Mouse (Mus musculus) Patski (cell line): ENCODE data around the gene Nsmce1. TPM values are rescaled to one million over a fixed set of nuclear protein-coding genes. Genes with fewer than 3 reads are reported as not detected.

Experiments
- ATAC-seq: fragments of 100-300 bp; one replicate; pipeline ENCODE4 v1.8.0; 2021
- CTCF ChIA-PET: fragments of 350-600 bp; sonication (Branson Sonifier 250); formaldehyde crosslinking; loops from one replicate; lab custom pipeline; 2022; ENCODE audit warnings: inconsistent platforms; lab: Charles Lee
- POLR2A ChIA-PET: fragments of 350-600 bp; sonication (Branson Sonifier 250); formaldehyde crosslinking; loops from one replicate; lab custom pipeline; 2022; ENCODE audit warnings: antibody characterized with exemption, inconsistent platforms; lab: Charles Lee
- DNase-seq: peaks from one replicate; pipeline ENCODE4 v3.0.0-alpha.2; 2011; ENCODE audit warnings: low read depth, low spot score
- H3K27me3 ChIP-seq: fragments of 371-371 bp; one replicate; pipeline ENCODE4 v1.5.1; 2021
- CTCF ChIP-seq: fragments of 100-300 bp; IDR thresholded peaks from one replicate; pipeline ENCODE4 v1.5.1; 2021
- in situ Hi-C: fragments of 300-500 bp; cut with MboI; formaldehyde crosslinking; loops from 3 replicates; pipeline ENCODE4 v1.11.1; 2018; ENCODE audit warnings: low pct_unique_long_range_greater_than_20kb, mixed read lengths
- polyA plus RNA-seq: library from polyadenylated mRNA; unstranded; gene quantifications from one replicate; pipeline ENCODE4 v1.2.3, GENCODE M21; 2021

Nsmce1 gene
- polyA plus RNA-seq, 1 experiment from 2014 or later: 74.0 TPM

- ChIA-PET POLR2A (interaction anchor here (1.6 kb wide), 1 partner anchor 59 kb away, joined by 3 read pairs; no protein-coding TSS in a partner anchor), CTCF (interaction anchor here (0.9 to 1.6 kb wide), 5 partner anchors 9 to 22 kb away, joined by 3 to 4 read pairs (median 3); no protein-coding TSS in a partner anchor)
- DNase-seq: no peak
- no peak for TF ChIP-seq CTCF
- in situ Hi-C loops: loop anchor here (5.0 kb wide), 1 partner anchor 76 kb away; no protein-coding TSS in a partner anchor
- H3K27me3 ChIP-seq: no peaks in the 10 kb centered on the region
- ATAC-seq: no peak
These were observed 364 bp upstream of the Nsmce1 start for GRCm38 (mm10) chr7:125491760-125492159.

GRCm38 (mm10) chr7:125489636-125490035 is 1.8 kb downstream of the Nsmce1 start:
- H3K27me3 ChIP-seq: no peaks in the 10 kb centered on the region
- POLR2A ChIA-PET: no interaction called here
- no peak for TF ChIP-seq CTCF
- in situ Hi-C loops: loop anchor here (5.0 kb wide), 1 partner anchor 78 kb away; no protein-coding TSS in a partner anchor
- no peak for DNase-seq
- CTCF ChIA-PET: interaction anchor here (0.9 kb wide), 1 partner anchor 91 kb away, joined by 4 read pairs; no protein-coding TSS in a partner anchor
- no peak for ATAC-seq

DNA sequence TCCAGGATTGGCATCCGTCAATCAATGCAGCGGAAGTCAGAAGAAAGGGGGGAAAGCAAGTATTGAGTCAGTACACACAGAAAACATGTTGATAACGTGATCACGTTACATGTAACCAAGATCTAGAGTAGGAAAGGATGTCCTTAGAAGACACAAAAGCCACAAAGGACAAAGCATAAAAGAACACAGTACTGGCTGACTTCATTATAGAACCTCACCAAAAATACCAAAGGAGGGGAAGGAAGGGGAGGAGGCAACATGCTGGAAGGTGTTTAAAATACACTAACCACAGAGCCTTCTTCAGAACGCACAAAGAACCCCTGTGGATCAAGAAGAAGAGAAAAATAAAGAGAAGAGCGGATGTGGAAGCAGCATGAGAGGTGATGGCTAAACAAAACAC is 2.7 kb downstream of the Nsmce1 start:
- ATAC-seq (no peak), DNase-seq (no peak)
- CTCF ChIA-PET: interaction anchor here (3.3 kb wide), 1 partner anchor 16 kb away, joined by 17 read pairs; no protein-coding TSS in a partner anchor
- in situ Hi-C loops: no loop called here
- no peaks in the 10 kb centered on the region for H3K27me3 ChIP-seq
- TF ChIP-seq CTCF: no peak
- POLR2A ChIA-PET: no interaction called here

DNA sequence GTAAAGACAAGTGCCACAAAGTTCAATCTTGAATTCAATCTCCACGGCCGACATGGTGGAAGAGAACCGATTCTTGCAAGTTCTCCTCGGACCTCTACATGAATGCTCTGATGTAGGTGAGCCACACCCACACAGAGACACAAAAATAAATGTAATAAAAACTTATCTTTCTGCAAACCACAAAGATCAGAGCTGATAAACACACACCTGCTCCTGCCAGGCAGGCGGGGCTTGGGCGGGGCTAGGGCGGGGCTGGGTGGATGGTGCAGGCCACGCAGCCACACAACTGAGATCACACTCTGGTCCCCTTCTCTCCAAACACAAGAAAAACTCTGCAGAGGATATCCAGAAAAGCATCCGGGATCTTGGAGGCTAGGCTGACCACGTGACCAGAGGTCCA is 4.3 kb downstream of the Nsmce1 start:
- POLR2A ChIA-PET: no interaction called here
- ATAC-seq: no peak
- in situ Hi-C loops: no loop called here
- no peak for TF ChIP-seq CTCF
- CTCF ChIA-PET: interaction anchor here (1.1 to 3.3 kb wide), 2 partner anchors 9 to 15 kb away, joined by 3 to 17 read pairs; no protein-coding TSS in a partner anchor
- no peaks in the 10 kb centered on the region for H3K27me3 ChIP-seq
- no peak for DNase-seq

DNA sequence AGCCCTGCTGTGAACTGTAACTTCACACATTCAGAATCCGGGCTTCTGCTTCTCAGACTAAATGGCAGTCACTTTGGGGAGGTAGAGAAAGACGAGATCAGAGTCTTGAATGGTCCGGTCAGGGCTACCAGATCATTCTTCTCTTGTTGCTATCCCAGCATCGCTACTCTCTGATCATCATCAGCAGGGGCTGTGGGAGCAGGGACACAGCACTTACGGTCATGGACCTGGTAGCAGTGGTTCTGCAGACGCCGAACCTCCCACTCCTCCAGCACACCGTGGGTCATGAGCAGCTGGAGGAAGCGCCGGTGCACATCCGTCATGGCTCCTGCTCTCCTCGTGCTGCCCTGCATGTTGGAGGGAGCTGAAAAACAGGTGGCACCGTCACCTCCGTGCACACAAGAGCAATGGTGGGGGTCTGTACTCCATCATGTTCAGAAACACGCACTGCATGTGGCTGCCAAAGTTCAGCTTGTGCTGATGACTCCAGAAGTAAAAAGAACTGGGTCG is 5.2 kb downstream of the Nsmce1 start:
- no peak for DNase-seq
- ChIA-PET POLR2A (interaction anchor here (0.6 to 1.2 kb wide), 2 partner anchors 16 to 263 kb away, joined by 3 read pairs; no protein-coding TSS in a partner anchor), CTCF (interaction anchor here (3.3 kb wide), 1 partner anchor 14 kb away, joined by 17 read pairs; no protein-coding TSS in a partner anchor)
- no peak for TF ChIP-seq CTCF
- H3K27me3 ChIP-seq: no peaks in the 10 kb centered on the region
- in situ Hi-C loops: no loop called here
- ATAC-seq: no peak

GRCm38 (mm10) chr7:125484791-125485190 is 6.6 kb downstream of the Nsmce1 start:
- CTCF ChIA-PET: interaction anchor here (5.2 kb wide), 1 partner anchor 14 kb away, joined by 25 read pairs; no protein-coding TSS in a partner anchor
- in situ Hi-C loops: no loop called here
- ATAC-seq (no peak), DNase-seq (no peak)
- no peaks in the 10 kb centered on the region for H3K27me3 ChIP-seq
- POLR2A ChIA-PET: no interaction called here
- no peak for TF ChIP-seq CTCF

- ChIA-PET CTCF (interaction anchor here (1.0 to 5.2 kb wide), 2 partner anchors 8 to 12 kb away, joined by 3 to 25 read pairs; partner anchors contain the start of gene Nsmce1), POLR2A (no interaction called here)
- DNase-seq (no peak), ATAC-seq (no peak)
- TF ChIP-seq CTCF: no peak
- no peaks in the 10 kb centered on the region for H3K27me3 ChIP-seq
- in situ Hi-C loops: no loop called here
These were observed 8.5 kb downstream of the Nsmce1 start for GRCm38 (mm10) chr7:125482886-125483285.

DNA sequence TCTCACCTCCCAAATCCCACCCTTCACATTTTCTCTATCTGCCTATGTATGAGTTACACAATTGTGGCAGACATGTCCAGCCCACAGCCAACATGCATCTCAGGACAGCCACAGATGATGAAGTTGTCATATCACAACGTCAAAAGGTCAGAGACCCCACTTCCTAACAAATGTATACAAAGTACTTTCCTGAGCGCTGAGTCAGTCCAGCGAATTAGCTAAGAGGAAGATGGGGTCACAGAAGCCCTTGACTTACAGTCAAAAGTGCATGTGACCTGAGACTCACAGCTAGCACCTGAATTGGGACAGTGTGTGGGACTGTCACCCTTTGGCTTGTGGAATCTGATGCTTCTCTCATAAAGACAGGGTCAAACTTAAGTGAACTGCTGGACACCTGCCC is 9.1 kb downstream of the Nsmce1 start:
- TF ChIP-seq CTCF: no peak

GRCm38 (mm10) chr7:125480518-125480917 is 10.9 kb downstream of the Nsmce1 start:
- ATAC-seq (no peak), DNase-seq (no peak)
- ChIA-PET CTCF (interaction anchor here (5.2 kb wide), 1 partner anchor 9 kb away, joined by 25 read pairs; no protein-coding TSS in a partner anchor), POLR2A (no interaction called here)
- TF ChIP-seq CTCF: no peak
- no peaks in the 10 kb centered on the region for H3K27me3 ChIP-seq
- in situ Hi-C loops: no loop called here

More for the DNA sequence above, 9.1 kb downstream of the Nsmce1 start:
- DNase-seq: no peak
- POLR2A ChIA-PET: no interaction called here
- in situ Hi-C loops: no loop called here
- ATAC-seq: no peak
- H3K27me3 ChIP-seq: no peaks in the 10 kb centered on the region
- CTCF ChIA-PET: interaction anchor here (1.0 to 5.2 kb wide), 2 partner anchors 9 to 11 kb away, joined by 3 to 25 read pairs; partner anchors contain the start of gene Nsmce1

- no peak for TF ChIP-seq CTCF
- POLR2A ChIA-PET: no interaction called here
- DNase-seq (no peak), ATAC-seq (no peak)
- CTCF ChIA-PET: interaction anchor here (0.9 to 1.1 kb wide), 2 partner anchors 9 kb away, joined by 3 read pairs; no protein-coding TSS in a partner anchor
- in situ Hi-C loops: no loop called here
- no peaks in the 10 kb centered on the region for H3K27me3 ChIP-seq
These were observed 12.9 kb downstream of the Nsmce1 start for GRCm38 (mm10) chr7:125478391-125478984.
